Comparison of ENCODE assay signal across 14 mouse cellular contexts in genomic region chr5:35129208-35129607, GRCm38 (mm10). TPM values are rescaled to one million over a fixed set of nuclear protein-coding genes. Genes with fewer than 3 reads are reported as not detected.
DNase-seq lines count a peak whose midpoint lies in the region; ATAC-seq and TF ChIP-seq lines count a peak whose summit lies in the region.
"Had no signal": no experiment of that assay in that cellular context is flagged by ENCODE, and none has a peak within 500 bp of the region (broad histone marks: within the 10 kb centered on the region; RNA-seq: fewer than 3 reads in every experiment).

No protein-coding gene starts in this region.

- no peaks in the 10 kb centered on the region for H3K36me3 ChIP-seq in forebrain, embryonic 15.5 days
- no peaks in the 10 kb centered on the region for H3K36me3 ChIP-seq in forebrain, embryonic 11.5 days (ENCODE audit: control insufficient read depth, insufficient read depth, low read length)
- no peaks in the 10 kb centered on the region for H3K36me3 ChIP-seq in forebrain, embryonic 16.5 days (ENCODE audit: control insufficient read depth, insufficient read depth)
- H3K36me3 ChIP-seq in kidney, adult 2 months (ENCODE audit: control insufficient read depth, insufficient read depth, low read length): no peaks in the 10 kb centered on the region
- H3K36me3 ChIP-seq in liver, postnatal 0 days (replicated peaks; ENCODE audit: insufficient read depth, low read length): no peaks in the 10 kb centered on the region
- H3K36me3 ChIP-seq: heart, embryonic 13.5 days; limb, embryonic 13.5 days; midbrain, embryonic 12.5 days; stomach, embryonic 15.5 days had no signal

- WGBS in forebrain, embryonic 15.5 days: 67% methylated on average over 16 of the region's 16 CpGs
- WGBS in forebrain, embryonic 11.5 days: 89% methylated on average over 16 of the region's 16 CpGs
- WGBS in forebrain, embryonic 16.5 days: 58% methylated on average over 16 of the region's 16 CpGs
- WGBS in kidney, adult 2 months: 91% methylated on average over 16 of the region's 16 CpGs
- 83% methylated on average over 16 of the region's 16 CpGs for WGBS in liver, postnatal 0 days (ENCODE audit: insufficient replicate concordance)

- no peak for TF ChIP-seq CTCF in kidney, adult 2 months (conservative IDR thresholded peaks at IDR 0.05; ENCODE audit: insufficient read depth, insufficient read length, low read depth, low read length)
- TF ChIP-seq CTCF in liver, postnatal 0 days (IDR thresholded peaks at IDR 0.05; ENCODE audit: low read depth): no peak

- peak overlapping the region; percentile 78 for H3K27ac ChIP-seq in forebrain, embryonic 15.5 days (replicated peaks)
- H3K27ac ChIP-seq in forebrain, embryonic 11.5 days (ENCODE audit: low read depth, low read length): no peak overlapping the region
- peak overlapping the region; percentile 75 for H3K27ac ChIP-seq in forebrain, embryonic 16.5 days (ENCODE audit: low read length)
- no peak overlapping the region for H3K27ac ChIP-seq in kidney, adult 2 months (ENCODE audit: insufficient read depth, low read depth, low read length)
- H3K27ac ChIP-seq in liver, postnatal 0 days (ENCODE audit: low read depth): no peak overlapping the region
- H3K27ac ChIP-seq: heart, embryonic 13.5 days; hindbrain, embryonic 14.5 days; limb, embryonic 13.5 days; midbrain, embryonic 12.5 days; stomach, embryonic 15.5 days had no signal

- no peaks in the 10 kb centered on the region for H3K9me3 ChIP-seq in forebrain, embryonic 15.5 days
- no peaks in the 10 kb centered on the region for H3K9me3 ChIP-seq in forebrain, embryonic 11.5 days (ENCODE audit: control insufficient read depth, low read length)
- no peaks in the 10 kb centered on the region; the same call in 1 of the 2 replicates for H3K9me3 ChIP-seq in forebrain, embryonic 16.5 days (ENCODE audit: control insufficient read depth, low read length)
- H3K9me3 ChIP-seq in liver, postnatal 0 days (ENCODE audit: low read length): no peaks in the 10 kb centered on the region
- H3K9me3 ChIP-seq: heart, embryonic 13.5 days; limb, embryonic 13.5 days; midbrain, embryonic 12.5 days; stomach, embryonic 15.5 days had no signal

- no peaks in the 10 kb centered on the region for H3K27me3 ChIP-seq in forebrain, embryonic 15.5 days
- no peaks in the 10 kb centered on the region for H3K27me3 ChIP-seq in forebrain, embryonic 11.5 days (ENCODE audit: control insufficient read depth, insufficient read depth, low read length)
- no peaks in the 10 kb centered on the region for H3K27me3 ChIP-seq in forebrain, embryonic 16.5 days (replicated peaks; ENCODE audit: control insufficient read depth, insufficient read depth, low read length)
- no peaks in the 10 kb centered on the region for H3K27me3 ChIP-seq in kidney, adult 2 months (replicated peaks; ENCODE audit: control insufficient read depth, insufficient read depth, low read length)
- H3K27me3 ChIP-seq in liver, postnatal 0 days (ENCODE audit: insufficient read depth, low read length): no peaks in the 10 kb centered on the region
- H3K27me3 ChIP-seq: limb, embryonic 13.5 days; midbrain, embryonic 12.5 days; stomach, embryonic 15.5 days had no signal

- no peak overlapping the region for H3K9ac ChIP-seq in forebrain, embryonic 15.5 days (replicated peaks)
- no peak overlapping the region for H3K9ac ChIP-seq in forebrain, embryonic 11.5 days (ENCODE audit: low read length)
- no peak overlapping the region for H3K9ac ChIP-seq in forebrain, embryonic 16.5 days (replicated peaks; ENCODE audit: low read depth, low read length)
- no peak overlapping the region for H3K9ac ChIP-seq in liver, postnatal 0 days (replicated peaks)
- H3K9ac ChIP-seq: heart, embryonic 13.5 days; hindbrain, embryonic 14.5 days; limb, embryonic 13.5 days; lung, embryonic 14.5 days; midbrain, embryonic 12.5 days; stomach, embryonic 15.5 days had no signal

- ATAC-seq in forebrain, embryonic 15.5 days (replicated peaks): peak; percentile 72
- no peak for ATAC-seq in forebrain, embryonic 11.5 days (replicated peaks; ENCODE audit: low FRiP score)
- ATAC-seq in forebrain, embryonic 16.5 days: peak; percentile 81
- ATAC-seq in liver, postnatal 0 days: no peak

- no peak for TF ChIP-seq EP300 in liver, postnatal 0 days (IDR thresholded peaks at IDR 0.05; ENCODE audit: low read depth)

- H3K4me2 ChIP-seq in forebrain, embryonic 15.5 days (replicated peaks): no peak overlapping the region
- H3K4me2 ChIP-seq in forebrain, embryonic 11.5 days (ENCODE audit: low read depth, low read length, severe bottlenecking): no peak overlapping the region
- no peak overlapping the region for H3K4me2 ChIP-seq in forebrain, embryonic 16.5 days (ENCODE audit: low read length)
- no peak overlapping the region for H3K4me2 ChIP-seq in liver, postnatal 0 days (ENCODE audit: low read depth, low read length)
- H3K4me2 ChIP-seq: heart, embryonic 13.5 days; hindbrain, embryonic 14.5 days; limb, embryonic 13.5 days; lung, embryonic 14.5 days; midbrain, embryonic 12.5 days; stomach, embryonic 15.5 days had no signal

- no peak for DNase-seq in forebrain, embryonic 11.5 days (ENCODE audit: low spot score)
- peak; percentile 72 to 88 for DNase-seq in layer of hippocampus, postnatal 14 days (ENCODE audit: low spot score in 2 of 2)
- peak; percentile 70 to 86 for DNase-seq in right cerebral cortex, postnatal 10 days (ENCODE audit: low spot score in 2 of 2)
- no peak for DNase-seq in kidney, adult 2 months
- DNase-seq in liver, postnatal 0 days: no peak
- DNase-seq: lung, embryonic 14.5 days; thymus, postnatal 4 days had no signal

- H3K4me1 ChIP-seq in forebrain, embryonic 15.5 days: peaks cover 26% of the 10 kb centered on the region
- no peaks in the 10 kb centered on the region for H3K4me1 ChIP-seq in forebrain, embryonic 11.5 days (replicated peaks; ENCODE audit: control insufficient read depth, insufficient read depth, low read length)
- peaks cover 20% of the 10 kb centered on the region for H3K4me1 ChIP-seq in forebrain, embryonic 16.5 days (replicated peaks; ENCODE audit: control insufficient read depth, insufficient read depth, low read length)
- H3K4me1 ChIP-seq in kidney, adult 2 months (ENCODE audit: control insufficient read depth, insufficient read depth, low read length): no peaks in the 10 kb centered on the region
- H3K4me1 ChIP-seq in liver, postnatal 0 days (ENCODE audit: insufficient read depth): no peaks in the 10 kb centered on the region
- H3K4me1 ChIP-seq: limb, embryonic 13.5 days; midbrain, embryonic 12.5 days had no signal

- no peak for TF ChIP-seq POLR2A in kidney, adult 2 months (IDR thresholded peaks at IDR 0.05; ENCODE audit: low read depth, low read length)

- H3K4me3 ChIP-seq in forebrain, embryonic 15.5 days: no peak overlapping the region
- H3K4me3 ChIP-seq in forebrain, embryonic 11.5 days (ENCODE audit: low read depth, low read length): no peak overlapping the region
- H3K4me3 ChIP-seq in forebrain, embryonic 16.5 days (replicated peaks; ENCODE audit: low read length): no peak overlapping the region
- H3K4me3 ChIP-seq in kidney, adult 2 months (ENCODE audit: insufficient read depth, low read depth, low read length): no peak overlapping the region
- H3K4me3 ChIP-seq in liver, postnatal 0 days (ENCODE audit: low read depth, low read length): no peak overlapping the region
- H3K4me3 ChIP-seq: heart, embryonic 13.5 days; limb, embryonic 13.5 days; midbrain, embryonic 12.5 days; stomach, embryonic 15.5 days had no signal

RNA-seq across cellular contexts. Expression of gene Lrpap1, which starts 23.6 kb away (rescaled TPM):
- 146 and 152 TPM in 2 replicates for polyA plus RNA-seq in forebrain, embryonic 15.5 days (2015; fragmentation: Nextera tagmentation; extraction: Ambion mirVana)
- 83.2 and 83.7 TPM in 2 replicates for polyA plus RNA-seq in forebrain, embryonic 11.5 days (2014; fragmentation: Nextera tagmentation; extraction: Ambion mirVana)
- polyA plus RNA-seq in forebrain, embryonic 16.5 days (2015; fragmentation: Nextera tagmentation; extraction: Ambion mirVana): 151 and 155 TPM in 2 replicates
- 100 to 1,000 TPM; 129 to 130 TPM for total RNA-seq in layer of hippocampus, postnatal 14 days (2021)
- polyA plus RNA-seq in kidney, adult 2 months (2012; rRNA removed): 281 and 314 TPM in 2 replicates
- polyA plus RNA-seq in liver, postnatal 0 days (2015; fragmentation: Nextera tagmentation; extraction: Ambion mirVana): 48.8 and 56.4 TPM in 2 replicates

Comparison
In these comparisons a context has a peak if more than half of its experiments do, and no peak if none do; other contexts are left out.
1. ATAC-seq: peak in forebrain, embryonic 15.5 days (single experiment) and forebrain, embryonic 16.5 days (single experiment); none in forebrain, embryonic 11.5 days (single experiment) and liver, postnatal 0 days (single experiment).
2. H3K27ac ChIP-seq: peak in forebrain, embryonic 15.5 days (single experiment) and forebrain, embryonic 16.5 days (single experiment); none in forebrain, embryonic 11.5 days (single experiment), kidney, adult 2 months (single experiment) and liver, postnatal 0 days (single experiment).
3. DNase-seq: peak in layer of hippocampus, postnatal 14 days (2 of 2) and right cerebral cortex, postnatal 10 days (2 of 2); none in forebrain, embryonic 11.5 days (single experiment), kidney, adult 2 months (single experiment) and liver, postnatal 0 days (single experiment).